Mouse (Mus musculus) myocyte (in vitro differentiated cells): Measurements from ENCODE around the gene Mad1l1.

ENCODE experiments used
- CEBPB ChIP-seq: IDR thresholded peaks from 2 replicates; pipeline ENCODE4 v1.6.1; 2011; ENCODE audit warnings: mild to moderate bottlenecking, moderate library complexity; ENCODE audit not compliant: poor library complexity, insufficient read depth, severe bottlenecking
- E2F4 ChIP-seq: IDR thresholded peaks from one replicate; pipeline ENCODE4 v1.6.1; 2011; ENCODE audit warnings: mild to moderate bottlenecking, control low read depth, moderate library complexity; ENCODE audit not compliant: insufficient read depth
- MAX ChIP-seq: IDR thresholded peaks from one replicate; pipeline ENCODE4 v1.6.1; 2011; ENCODE audit warnings: low read depth, mild to moderate bottlenecking, control low read depth
- MYOD1 ChIP-seq, 3 experiments: IDR thresholded peaks; one replicate each; pipeline ENCODE4 v1.6.1; 2011; ENCODE audit warnings: control low read depth in 2 of 3, low read depth in 2 of 3, mild to moderate bottlenecking in 2 of 3, moderate library complexity in 1 of 3; ENCODE audit not compliant: insufficient read length in 2 of 3, control insufficient read depth in 1 of 3
- MYOG ChIP-seq, 3 experiments: IDR thresholded peaks; one replicate each; pipeline ENCODE4 v1.6.1; 2011; ENCODE audit warnings: control low read depth in 2 of 3, low read depth in 2 of 3, mild to moderate bottlenecking in 2 of 3; ENCODE audit not compliant: insufficient read length in 2 of 3, control insufficient read depth in 1 of 3, insufficient read depth in 1 of 3
- POLR2A ChIP-seq: IDR thresholded peaks from one replicate; pipeline ENCODE4 v1.6.1; 2011; ENCODE audit warnings: low read depth, mild to moderate bottlenecking, control low read depth, moderate library complexity; ENCODE audit not compliant: insufficient read length
- POLR2AphosphoS2 ChIP-seq: IDR thresholded peaks from one replicate; pipeline ENCODE4 v1.6.1; 2011; ENCODE audit warnings: low read depth, control low read depth; ENCODE audit not compliant: insufficient read length
- TCF12 ChIP-seq: IDR thresholded peaks from one replicate; pipeline ENCODE4 v1.6.1; 2011; ENCODE audit warnings: mild to moderate bottlenecking, control low read depth; ENCODE audit not compliant: poor library complexity, insufficient read depth, severe bottlenecking
- TCF3 ChIP-seq: IDR thresholded peaks from one replicate; pipeline ENCODE4 v1.6.1; 2011; ENCODE audit warnings: low read depth, control low read depth; ENCODE audit not compliant: insufficient read length
- USF1 ChIP-seq: IDR thresholded peaks from one replicate; pipeline ENCODE4 v1.6.1; 2011; ENCODE audit warnings: low read depth, mild to moderate bottlenecking, control low read depth, moderate library complexity

- TF ChIP-seq POLR2AphosphoS2: no peak
- TF ChIP-seq USF1: no peak
- TF ChIP-seq CEBPB: no peak
- TF ChIP-seq POLR2A: no peak
- TF ChIP-seq TCF3: no peak
- no peak for TF ChIP-seq MAX
- TF ChIP-seq MYOG (IDR thresholded peaks at IDR 0.05; ENCODE audit: control insufficient read depth in 1 of 3, insufficient read depth in 1 of 3, insufficient read length in 2 of 3, low read depth in 2 of 3): no peak
- TF ChIP-seq E2F4: no peak
- TF ChIP-seq TCF12: no peak
- no peak for TF ChIP-seq MYOD1 (IDR thresholded peaks at IDR 0.05; ENCODE audit: control insufficient read depth in 1 of 3, insufficient read length in 2 of 3, low read depth in 2 of 3)
These were observed 187.3 kb downstream of the Mad1l1 start for GRCm38 (mm10) chr5:140134021-140134420.
